Mouse (Mus musculus): ENCODE data around the gene Idua. TPM values are rescaled to one million over a fixed set of nuclear protein-coding genes. Genes with fewer than 3 reads are reported as not detected.

Gene Idua
- total and polyA plus RNA-seq, 3 experiments, result 2.3 to 10.6 (median 5.8) TPM

GRCm38 (mm10) chr5:108726557-108727248 is 66.6 kb downstream of the Idua start:
- peaks cover 0 to 11% of the 10 kb centered on the region in 2 experiments; a peak in 2 of 4 replicates for H3K4me1 ChIP-seq (ENCODE audit: control insufficient read depth in 1 of 2, insufficient read depth in 2 of 2)
- no peak overlapping the region for H3K9ac ChIP-seq (ENCODE audit: insufficient read depth, low read depth)
- peak; percentile 50 for DNase-seq (ENCODE audit: extremely low read depth)
- in situ Hi-C loops (cut with MboI; ENCODE audit: low pct_ligation_motif_present, low pct_unique_long_range_greater_than_20kb, low sequenced_read_pairs), result no loop called here
- H3K79me2 ChIP-seq (replicated peaks; ENCODE audit: control insufficient read depth, extremely low read depth, insufficient read depth, poor library complexity, severe bottlenecking), result no peaks in the 10 kb centered on the region
- no peak for TF ChIP-seq USF2 (conservative IDR thresholded peaks at IDR 0.05; ENCODE audit: low read depth, low read length)
- TF ChIP-seq BHLHE40 (IDR thresholded peaks at IDR 0.05; ENCODE audit: low read depth, low read length), result no peak
- TF ChIP-seq RAD21 (IDR thresholded peaks at IDR 0.05; ENCODE audit: low read depth, low read length), result peak; percentile 73
- no peak for TF ChIP-seq MXI1 (IDR thresholded peaks at IDR 0.05; ENCODE audit: low read depth, low read length)
- TF ChIP-seq CTCF (conservative IDR thresholded peaks at IDR 0.05 in 1 of 2, IDR thresholded peaks at IDR 0.05 in 1 of 2; ENCODE audit: low read depth in 2 of 2, low read length in 2 of 2), result peak; percentile 65 to 82
- TF ChIP-seq SIN3A (IDR thresholded peaks at IDR 0.05; ENCODE audit: low read length), result no peak
- no peak for TF ChIP-seq JUND (conservative IDR thresholded peaks at IDR 0.05; ENCODE audit: low read depth, low read length)
- peak; percentile 54 for TF ChIP-seq SMC3 (IDR thresholded peaks at IDR 0.05; ENCODE audit: low read depth, low read length)
- no peak overlapping the region for H3K4me2 ChIP-seq (ENCODE audit: insufficient read depth, low read depth, poor library complexity, severe bottlenecking)
- H3K9me3 ChIP-seq (replicated peaks; ENCODE audit: low read length), result no peaks in the 10 kb centered on the region
- H3K4me3 ChIP-seq (replicated peaks in 1 of 3; ENCODE audit: low read depth in 2 of 3, low read length in 2 of 3, poor library complexity in 1 of 3), result no peak overlapping the region
- peaks cover 4% of the 10 kb centered on the region for H3K27me3 ChIP-seq (replicated peaks)
- no peaks in the 10 kb centered on the region for H3K36me3 ChIP-seq (replicated peaks in 1 of 2; ENCODE audit: control insufficient read depth in 1 of 2, insufficient read depth in 1 of 2, low read length in 1 of 2)
- dilution Hi-C loops (cut with MboI; ENCODE audit: extremely low pct_ligation_motif_present, extremely low pct_unique_long_range_greater_than_20kb, low sequenced_read_pairs), result no loop called here
- H3K27ac ChIP-seq (ENCODE audit: insufficient read depth, low read depth), result no peak overlapping the region

- no peak overlapping the region for H3K9ac ChIP-seq (ENCODE audit: insufficient read depth, low read depth)
- H3K4me1 ChIP-seq (ENCODE audit: control insufficient read depth in 1 of 2, insufficient read depth in 2 of 2), result peaks cover 0 to 14% of the 10 kb centered on the region in 2 experiments; a peak in 2 of 4 replicates
- no peaks in the 10 kb centered on the region for H3K79me2 ChIP-seq (replicated peaks; ENCODE audit: control insufficient read depth, extremely low read depth, insufficient read depth, poor library complexity, severe bottlenecking)
- no peak for DNase-seq (ENCODE audit: extremely low read depth)
- TF ChIP-seq BHLHE40 (IDR thresholded peaks at IDR 0.05; ENCODE audit: low read depth, low read length), result no peak
- TF ChIP-seq TCF12 (IDR thresholded peaks at IDR 0.05; ENCODE audit: low read depth, low read length), result no peak
- TF ChIP-seq USF2 (conservative IDR thresholded peaks at IDR 0.05; ENCODE audit: low read depth, low read length), result no peak
- no peak for TF ChIP-seq EP300 (IDR thresholded peaks at IDR 0.05; ENCODE audit: low read length)
- TF ChIP-seq SIN3A (IDR thresholded peaks at IDR 0.05; ENCODE audit: low read length), result no peak
- no peak overlapping the region for H3K27ac ChIP-seq (ENCODE audit: insufficient read depth, low read depth)
- no peaks in the 10 kb centered on the region for H3K36me3 ChIP-seq (replicated peaks in 1 of 2; ENCODE audit: control insufficient read depth in 1 of 2, insufficient read depth in 1 of 2, low read length in 1 of 2)
- no peak overlapping the region for H3K4me3 ChIP-seq (replicated peaks in 1 of 3; ENCODE audit: low read depth in 2 of 3, low read length in 2 of 3, poor library complexity in 1 of 3)
- H3K4me2 ChIP-seq (ENCODE audit: insufficient read depth, low read depth, poor library complexity, severe bottlenecking), result no peak overlapping the region
- peaks cover 4% of the 10 kb centered on the region for H3K27me3 ChIP-seq (replicated peaks)
- in situ Hi-C loops (cut with MboI; ENCODE audit: low pct_ligation_motif_present, low pct_unique_long_range_greater_than_20kb, low sequenced_read_pairs), result no loop called here
- no peaks in the 10 kb centered on the region for H3K9me3 ChIP-seq (replicated peaks; ENCODE audit: low read length)
- dilution Hi-C loops (cut with MboI; ENCODE audit: extremely low pct_ligation_motif_present, extremely low pct_unique_long_range_greater_than_20kb, low sequenced_read_pairs), result no loop called here
Observed at GRCm38 (mm10) chr5:108727425-108727824, 67.3 kb downstream of the Idua start.

Other genes with a start within 250 kb of the Idua start
- gene Atp5k, start 225.9 kb upstream of the Idua start, total RNA-seq (2012; rRNA removed), result 567 and 782 TPM in 2 replicates
- gene Atp5k, start 225.9 kb upstream of the Idua start, total RNA-seq (2014; rRNA removed), result 199 and 240 TPM in 2 replicates
- gene Atp5k, start 225.9 kb upstream of the Idua start, polyA plus RNA-seq (2012; ENCODE audit: insufficient read length, low read depth), result 276 and 399 TPM in 2 replicates
- not detected in 2 replicates for gene Mfsd7a, start 211.4 kb upstream of the Idua start, total RNA-seq (2012; rRNA removed)
- gene Mfsd7a, start 211.4 kb upstream of the Idua start, total RNA-seq (2014; rRNA removed), result not detected in 2 replicates
- not detected in 2 replicates for gene Mfsd7a, start 211.4 kb upstream of the Idua start, polyA plus RNA-seq (2012; ENCODE audit: insufficient read length, low read depth)
- gene Pcgf3, start 199.1 kb upstream of the Idua start, total RNA-seq (2012; rRNA removed), result 5.5 and 8.0 TPM in 2 replicates
- 6.0 and 6.8 TPM in 2 replicates for gene Pcgf3, start 199.1 kb upstream of the Idua start, total RNA-seq (2014; rRNA removed)
- 18.8 and 21.8 TPM in 2 replicates for gene Pcgf3, start 199.1 kb upstream of the Idua start, polyA plus RNA-seq (2012; ENCODE audit: insufficient read length, low read depth)
- gene Cplx1, start 110.3 kb upstream of the Idua start, total RNA-seq (2012; rRNA removed), result not detected in 2 replicates
- not detected in 2 replicates for gene Cplx1, start 110.3 kb upstream of the Idua start, total RNA-seq (2014; rRNA removed)
- gene Cplx1, start 110.3 kb upstream of the Idua start, polyA plus RNA-seq (2012; ENCODE audit: insufficient read length, low read depth), result not detected in 2 replicates
- 61.6 and 67.3 TPM in 2 replicates for gene Gak, start 30.6 kb upstream of the Idua start, total RNA-seq (2012; rRNA removed)
- 49.9 and 50.7 TPM in 2 replicates for gene Gak, start 30.6 kb upstream of the Idua start, total RNA-seq (2014; rRNA removed)
- gene Gak, start 30.6 kb upstream of the Idua start, polyA plus RNA-seq (2012; ENCODE audit: insufficient read length, low read depth), result 59.0 and 65.2 TPM in 2 replicates
- 15.5 and 20.3 TPM in 2 replicates for gene Tmem175, start 30.6 kb upstream of the Idua start, total RNA-seq (2012; rRNA removed)
- 18.3 and 25.4 TPM in 2 replicates for gene Tmem175, start 30.6 kb upstream of the Idua start, total RNA-seq (2014; rRNA removed)
- gene Tmem175, start 30.6 kb upstream of the Idua start, polyA plus RNA-seq (2012; ENCODE audit: insufficient read length, low read depth), result 20.0 and 21.4 TPM in 2 replicates
- gene Dgkq, start 9.3 kb downstream of the Idua start, total RNA-seq (2012; rRNA removed), result 8.5 and 9.1 TPM in 2 replicates
- 3.7 and 5.5 TPM in 2 replicates for gene Dgkq, start 9.3 kb downstream of the Idua start, total RNA-seq (2014; rRNA removed)
- 4.4 and 5.0 TPM in 2 replicates for gene Dgkq, start 9.3 kb downstream of the Idua start, polyA plus RNA-seq (2012; ENCODE audit: insufficient read length, low read depth)
- gene Slc26a1, start 15.2 kb downstream of the Idua start, total RNA-seq (2012; rRNA removed), result 0.08 TPM in 2 replicates
- not detected in 2 replicates for gene Slc26a1, start 15.2 kb downstream of the Idua start, total RNA-seq (2014; rRNA removed)
- 0.07 and 0.11 TPM in 2 replicates for gene Slc26a1, start 15.2 kb downstream of the Idua start, polyA plus RNA-seq (2012; ENCODE audit: insufficient read length, low read depth)
- gene Fgfrl1, start 32.1 kb downstream of the Idua start, total RNA-seq (2012; rRNA removed), result 0.55 and 0.64 TPM in 2 replicates
- 0.17 TPM in 1 of 2 replicates, not detected in the other for gene Fgfrl1, start 32.1 kb downstream of the Idua start, total RNA-seq (2014; rRNA removed)
- 0.26 and 0.64 TPM in 2 replicates for gene Fgfrl1, start 32.1 kb downstream of the Idua start, polyA plus RNA-seq (2012; ENCODE audit: insufficient read length, low read depth)
- not detected in 2 replicates for gene Rnf212, start 114.7 kb downstream of the Idua start, total RNA-seq (2012; rRNA removed)
- gene Rnf212, start 114.7 kb downstream of the Idua start, total RNA-seq (2014; rRNA removed), result not detected in 2 replicates
- not detected in 2 replicates for gene Rnf212, start 114.7 kb downstream of the Idua start, polyA plus RNA-seq (2012; ENCODE audit: insufficient read length, low read depth)
- not detected in 2 replicates for gene Tmed11, start 135.0 kb downstream of the Idua start, total RNA-seq (2012; rRNA removed)
- not detected in 2 replicates for gene Tmed11, start 135.0 kb downstream of the Idua start, total RNA-seq (2014; rRNA removed)
- gene Tmed11, start 135.0 kb downstream of the Idua start, polyA plus RNA-seq (2012; ENCODE audit: insufficient read length, low read depth), result not detected in 2 replicates
- not detected in 2 replicates for gene Vmn2r8, start 148.5 kb downstream of the Idua start, total RNA-seq (2012; rRNA removed)
- gene Vmn2r8, start 148.5 kb downstream of the Idua start, total RNA-seq (2014; rRNA removed), result not detected in 2 replicates
- gene Vmn2r8, start 148.5 kb downstream of the Idua start, polyA plus RNA-seq (2012; ENCODE audit: insufficient read length, low read depth), result not detected in 2 replicates
- not detected in 2 replicates for gene Vmn2r9, start 192.3 kb downstream of the Idua start, total RNA-seq (2012; rRNA removed)
- not detected in 2 replicates for gene Vmn2r9, start 192.3 kb downstream of the Idua start, total RNA-seq (2014; rRNA removed)
- gene Vmn2r9, start 192.3 kb downstream of the Idua start, polyA plus RNA-seq (2012; ENCODE audit: insufficient read length, low read depth), result not detected in 2 replicates